Mouse (Mus musculus) mouse trophoblast stem cell (cell line): Measurements from ENCODE around the gene Cdc42bpb.

Source experiments
- in situ Hi-C, 2 experiments: fragments of 300-500 bp; cut with MseI, MboI; formaldehyde crosslinking; loops; 2 replicates in 1 of 2; 3 replicates in 1 of 2; pipeline ENCODE4 v1.15.1; 2025

Cdc42bpb gene

DNA sequence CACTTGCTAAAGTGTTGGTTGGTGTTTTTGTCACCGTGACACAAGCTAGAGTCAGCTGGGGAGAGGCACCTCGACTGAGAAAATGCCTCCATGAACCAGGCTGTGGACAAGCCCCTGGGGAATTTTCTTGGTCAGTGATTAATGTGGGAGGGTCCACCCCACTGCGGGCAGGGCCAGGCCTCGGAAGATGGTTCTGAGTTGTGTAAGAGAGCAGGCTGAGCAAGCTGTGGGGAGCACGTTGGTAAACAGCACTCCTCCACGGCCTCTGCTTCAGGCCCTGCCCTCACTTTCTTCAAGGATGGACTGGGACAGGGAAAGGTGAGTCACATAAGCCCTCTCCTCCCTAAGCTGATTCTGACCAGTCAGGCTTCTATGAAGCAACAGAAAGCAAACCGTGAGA, 36.8 kb downstream of the Cdc42bpb start:
- in situ Hi-C loops: no loop called here

DNA sequence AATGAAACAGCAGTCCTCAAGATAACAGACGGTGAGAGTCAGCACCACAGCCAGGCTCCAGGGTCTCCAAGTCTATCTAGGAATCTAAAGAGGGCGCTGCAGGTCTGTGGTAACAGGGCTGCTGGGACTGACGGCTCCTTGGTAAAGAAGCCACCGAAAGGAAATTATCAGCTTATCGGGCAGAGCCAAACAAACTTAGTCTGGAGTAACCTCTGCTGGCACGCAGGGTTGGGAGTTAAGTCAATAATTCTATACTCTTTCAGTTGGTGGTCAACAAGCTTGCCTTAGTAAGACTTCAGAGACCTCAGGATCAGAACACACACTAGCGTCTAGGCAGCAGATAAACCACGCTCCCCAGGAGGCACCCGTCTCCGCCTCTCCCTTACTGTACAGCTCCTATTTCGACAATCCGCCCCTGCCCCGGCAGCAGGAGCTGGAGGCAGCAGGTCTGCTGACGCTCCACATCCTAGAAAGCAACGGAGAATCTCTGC, 39.6 kb downstream of the Cdc42bpb start:
- in situ Hi-C loops: no loop called here

DNA sequence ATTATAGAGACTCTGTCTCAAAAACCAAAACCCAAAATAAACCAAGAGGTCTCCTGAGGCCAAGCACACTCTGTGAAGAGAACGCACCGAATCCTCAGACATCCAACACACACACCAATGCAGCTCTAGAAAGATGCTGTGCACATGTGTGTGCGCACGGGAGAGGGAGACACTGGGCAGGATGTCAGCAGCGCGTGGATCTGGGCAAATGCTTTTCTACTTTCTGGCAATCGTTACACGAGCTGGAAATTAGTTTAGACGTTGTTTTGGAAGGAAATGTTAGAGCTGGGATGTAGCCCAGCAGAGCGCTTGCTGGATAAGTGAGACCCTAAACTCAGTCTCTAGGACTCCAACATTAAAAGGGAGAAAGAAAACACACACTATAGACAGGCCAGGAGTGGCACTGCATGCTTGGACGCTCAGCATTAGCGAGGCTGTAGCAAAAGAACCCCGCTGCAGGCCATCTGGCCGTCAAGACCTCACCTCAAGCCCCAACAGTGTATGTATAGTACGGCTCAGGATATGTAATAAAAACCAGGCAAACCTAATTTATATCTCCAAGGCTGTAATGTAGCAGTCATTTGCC, 44.4 kb downstream of the Cdc42bpb start:
- in situ Hi-C loops: no loop called here

DNA sequence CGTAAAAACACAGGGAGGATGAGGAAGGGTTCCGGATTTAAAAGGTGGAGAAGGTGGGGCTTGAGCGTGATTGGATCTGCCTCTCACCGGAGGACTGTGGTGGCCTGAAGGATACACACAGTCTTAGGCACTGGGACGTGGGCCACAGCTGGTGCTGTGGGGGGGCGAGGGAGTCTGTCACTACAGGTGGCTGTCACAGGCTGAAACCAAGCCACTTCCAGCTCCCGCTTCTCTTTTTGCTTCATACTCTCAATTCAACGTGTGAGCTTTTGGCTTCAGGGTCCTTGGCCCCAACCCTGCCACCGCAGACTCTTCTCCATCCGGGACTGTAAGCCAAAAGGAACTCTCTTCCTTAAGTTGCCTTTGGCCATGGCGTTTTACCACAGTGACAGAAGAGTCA, 45.1 kb downstream of the Cdc42bpb start:
- in situ Hi-C loops: no loop called here

DNA sequence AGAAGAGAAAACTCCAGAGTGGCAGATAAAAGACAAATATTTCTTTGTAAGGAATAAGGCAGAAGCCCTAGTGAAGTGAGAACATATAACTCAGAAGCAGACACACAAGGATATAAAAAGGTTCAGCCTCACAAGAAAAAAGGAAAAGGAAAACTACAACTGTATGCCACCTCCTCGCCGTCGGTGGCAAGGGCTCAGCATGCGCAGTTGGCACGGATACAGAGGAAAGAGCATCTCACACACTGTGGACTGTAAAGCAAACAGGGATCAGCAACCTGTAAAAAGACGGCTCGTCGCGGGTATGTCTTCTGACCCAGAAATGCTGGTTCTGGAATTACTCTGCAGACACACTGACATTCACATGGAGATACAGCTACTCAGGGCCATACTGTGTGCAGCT, 45.9 kb downstream of the Cdc42bpb start:
- in situ Hi-C loops: no loop called here

DNA sequence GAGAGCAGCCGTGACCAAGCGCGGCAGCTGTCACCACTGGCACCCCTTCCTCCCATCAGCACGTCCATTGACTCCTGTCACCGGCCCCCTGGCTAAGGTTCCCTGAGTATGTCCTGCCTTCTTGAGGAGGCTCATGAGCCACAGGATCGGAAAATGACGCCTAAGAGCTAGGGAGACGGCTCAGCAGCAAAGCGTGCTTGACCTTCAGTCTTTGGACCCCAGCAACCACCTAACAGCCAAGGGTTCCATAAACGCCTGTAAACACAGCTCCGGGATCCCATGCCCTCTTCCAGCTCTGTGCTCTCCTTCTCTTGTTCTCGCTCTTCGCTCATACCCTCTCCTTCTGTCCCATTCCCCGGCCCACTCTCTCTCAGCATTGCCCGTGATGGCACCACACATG, 48.2 kb downstream of the Cdc42bpb start:
- in situ Hi-C loops: no loop called here

DNA sequence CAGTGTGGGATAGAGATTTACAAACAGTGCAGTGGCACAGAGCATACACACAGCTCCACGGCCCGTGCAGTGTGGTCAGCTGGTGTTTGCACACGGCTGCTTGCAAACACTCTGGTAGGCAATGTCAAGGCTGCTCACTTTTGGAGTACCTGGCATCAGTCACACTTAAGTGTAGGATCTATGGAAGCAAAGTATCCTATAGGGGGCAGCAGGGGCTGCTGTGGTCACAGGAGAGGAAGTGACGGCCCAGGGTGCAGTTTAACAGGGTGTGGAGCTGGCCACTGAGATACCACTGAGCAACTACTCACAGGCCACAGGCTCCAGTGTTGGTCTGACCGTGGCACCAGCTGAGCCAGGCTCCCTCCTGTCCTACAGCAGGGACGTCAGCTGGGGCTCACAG, 49.2 kb downstream of the Cdc42bpb start:
- in situ Hi-C loops: no loop called here

DNA sequence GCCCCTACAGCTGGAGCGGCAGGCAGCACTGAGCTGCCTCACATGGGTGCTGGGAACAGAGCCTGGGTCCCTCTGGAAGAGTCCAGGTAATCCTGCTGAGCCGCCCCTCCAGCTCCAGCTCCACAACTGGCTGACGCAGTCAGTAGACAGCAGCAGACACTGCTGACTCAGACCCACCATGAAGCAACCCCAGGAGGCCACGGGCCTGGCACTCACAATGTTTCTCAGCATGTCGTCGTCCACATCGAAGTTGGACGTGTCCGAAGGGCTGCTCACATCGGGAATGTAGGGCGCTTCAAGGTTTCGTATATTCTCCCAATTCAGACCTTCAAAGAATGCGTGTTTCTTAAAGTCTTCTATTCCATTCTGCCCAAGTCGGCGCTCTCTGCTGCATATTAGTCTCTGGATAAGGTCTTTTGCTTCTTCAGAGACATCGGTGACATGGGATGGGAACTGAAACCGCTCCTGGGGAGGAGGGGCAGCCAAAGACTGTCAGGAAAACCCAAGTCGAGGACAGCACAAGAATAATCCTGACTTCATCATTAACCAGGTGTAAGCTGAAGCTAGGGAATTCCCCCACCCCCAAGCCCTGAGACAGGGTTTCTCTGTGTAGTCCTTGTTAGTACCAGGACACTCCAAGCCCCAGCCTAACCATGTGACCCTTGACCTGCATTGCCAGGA, 51.6 kb downstream of the Cdc42bpb start:
- in situ Hi-C loops: no loop called here

DNA sequence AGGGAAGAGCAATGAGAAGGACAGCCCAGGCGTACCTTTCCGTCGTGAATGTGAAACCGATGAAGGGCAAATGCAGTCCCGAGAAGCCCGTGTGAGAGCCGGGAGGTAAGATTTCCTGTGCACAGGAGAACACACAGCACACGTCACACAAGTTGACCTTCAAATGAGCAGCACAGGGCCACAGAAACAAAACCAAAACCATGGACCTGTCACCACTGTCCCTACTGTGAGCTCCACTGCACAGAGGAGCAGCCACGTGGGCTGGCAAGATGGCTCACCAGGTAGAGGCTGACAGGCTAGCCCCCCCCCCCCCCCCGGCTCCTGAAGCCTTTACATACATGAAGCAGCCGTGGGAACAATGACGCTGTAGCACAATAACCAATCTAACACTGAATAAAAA, 52.6 kb downstream of the Cdc42bpb start:
- in situ Hi-C loops: no loop called here

DNA sequence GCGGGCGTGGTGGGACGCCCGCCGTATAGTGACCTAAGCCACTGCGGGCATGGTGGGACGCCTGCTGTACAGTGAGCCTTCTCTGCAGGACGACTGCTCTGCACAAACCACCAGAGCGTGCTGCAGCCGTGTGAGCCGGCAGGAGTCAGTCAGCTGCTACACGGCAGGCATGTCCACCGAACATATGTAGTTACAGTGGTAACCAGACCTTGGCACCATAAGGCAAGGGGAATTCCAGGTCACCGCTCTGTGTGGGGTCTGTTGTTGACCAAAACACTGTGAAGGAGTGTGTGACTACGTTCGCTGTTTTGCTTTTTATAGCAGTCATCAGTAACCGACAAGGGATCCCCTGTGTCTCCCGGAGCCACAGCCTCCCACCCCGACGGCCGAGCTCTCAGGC, 53.0 kb downstream of the Cdc42bpb start:
- in situ Hi-C loops: no loop called here

DNA sequence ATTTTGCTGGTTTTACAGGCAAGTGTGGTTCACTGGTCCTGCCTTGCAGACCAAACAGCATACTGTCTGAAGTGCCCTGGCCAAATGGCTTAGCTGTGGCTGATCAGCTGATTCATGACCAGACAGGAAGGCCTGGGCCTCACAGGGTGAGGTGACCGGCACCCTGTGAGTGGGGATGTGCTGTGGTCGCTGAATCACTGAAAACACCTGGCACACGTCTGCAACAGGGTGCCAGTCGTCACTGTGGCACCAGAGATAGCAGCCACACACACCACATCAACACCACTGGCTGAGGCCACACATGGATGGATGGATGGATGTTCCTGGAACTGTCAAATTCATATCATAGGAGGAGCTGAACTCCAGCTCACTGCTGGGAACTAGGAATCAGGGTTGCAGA, 54.1 kb downstream of the Cdc42bpb start:
- in situ Hi-C loops: no loop called here

DNA sequence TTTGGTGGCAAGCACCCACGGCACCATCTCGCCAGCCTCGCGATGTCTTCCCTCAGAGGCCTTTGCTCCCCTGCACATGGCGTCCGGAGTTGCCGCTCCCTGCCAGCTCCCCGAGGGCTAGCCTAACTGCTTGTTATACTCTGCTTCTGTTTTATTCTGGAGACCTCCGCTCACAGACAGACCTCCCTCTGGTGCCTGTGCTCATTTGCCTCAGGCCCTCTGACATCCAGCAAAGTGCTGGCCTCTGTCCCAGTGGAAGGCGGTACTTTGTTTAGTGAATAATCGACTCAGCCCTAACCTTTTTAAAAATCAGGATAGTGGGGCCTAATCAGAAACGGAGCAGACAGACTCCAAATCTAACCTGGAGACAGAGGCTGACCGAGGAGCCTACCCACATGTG, 55.7 kb downstream of the Cdc42bpb start:
- in situ Hi-C loops: no loop called here

DNA sequence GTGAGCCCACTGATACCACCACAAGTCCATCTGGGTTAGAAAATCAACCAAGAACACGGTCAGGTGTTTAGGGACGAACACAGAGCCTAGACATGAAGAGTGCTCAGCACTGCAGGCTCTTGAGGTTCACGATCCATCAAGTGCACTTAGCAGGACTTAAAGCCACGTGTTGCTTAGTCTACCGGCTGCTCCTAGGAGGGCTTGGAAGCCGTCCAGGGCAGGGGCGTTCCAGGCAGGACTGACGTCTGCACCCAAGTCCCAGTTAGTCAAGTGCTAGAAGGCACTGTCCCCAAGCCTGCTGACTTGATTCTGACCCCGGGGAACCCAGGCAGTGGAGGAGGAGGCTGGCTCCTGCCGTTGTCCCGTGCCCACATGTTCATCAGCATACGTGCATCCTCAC, 57.0 kb downstream of the Cdc42bpb start:
- in situ Hi-C loops: no loop called here

DNA sequence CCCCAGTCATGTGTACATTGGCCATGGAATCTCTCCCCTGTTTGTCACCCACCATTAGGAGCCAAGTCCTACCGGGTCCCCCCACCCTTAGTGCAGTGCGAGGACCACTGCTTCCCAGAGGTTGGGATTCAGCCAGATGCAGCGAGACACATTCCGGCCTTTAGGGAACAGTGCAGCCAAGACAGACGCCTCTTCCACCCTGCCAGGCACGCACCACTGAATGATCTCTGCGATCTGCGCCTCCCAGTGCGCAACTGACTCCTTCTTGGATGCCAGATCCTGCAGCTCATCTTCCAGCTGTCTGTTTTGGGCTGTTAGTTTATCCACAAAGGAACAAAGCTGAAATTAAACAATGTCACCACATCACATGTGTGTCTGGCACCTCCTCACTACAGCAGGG, 59.8 kb downstream of the Cdc42bpb start:
- in situ Hi-C loops: no loop called here

DNA sequence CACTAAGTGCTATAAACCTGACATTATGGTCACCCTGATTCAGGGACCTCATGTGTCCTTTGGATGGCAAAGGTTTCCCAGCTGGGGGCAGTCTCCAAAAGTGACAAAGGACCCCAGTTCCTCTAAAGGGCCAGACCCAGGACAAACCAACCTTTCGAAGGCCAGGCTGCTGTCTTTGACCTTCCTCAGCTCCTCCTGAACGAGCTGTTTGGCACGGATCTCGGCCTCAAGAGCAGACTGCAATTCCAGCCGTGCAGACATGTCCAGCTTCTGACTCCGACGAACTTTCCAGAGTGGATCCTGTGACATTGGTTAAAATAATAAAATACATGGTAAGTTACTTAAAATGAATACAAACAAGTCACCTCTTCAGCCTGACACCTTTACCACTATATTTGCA, 63.2 kb downstream of the Cdc42bpb start:
- in situ Hi-C loops: no loop called here

DNA sequence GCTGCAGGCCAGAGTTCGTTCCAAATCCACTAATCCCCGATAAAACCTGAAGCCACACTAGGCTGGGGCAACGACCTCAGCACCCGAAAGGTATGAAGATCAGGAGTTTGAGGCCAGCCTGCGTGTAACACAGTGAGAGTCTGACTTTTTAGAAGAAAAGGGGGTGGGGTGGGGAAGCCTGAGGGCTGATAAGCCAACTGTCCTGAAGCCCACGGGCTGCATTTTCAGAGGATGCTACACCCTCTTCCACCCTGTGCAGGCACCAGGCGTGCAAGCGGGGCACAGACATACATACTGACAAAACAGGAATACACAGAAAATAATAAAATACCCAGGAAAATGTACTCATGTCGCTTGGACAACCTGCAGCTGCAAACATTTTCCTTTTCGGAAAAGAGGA, 65.7 kb downstream of the Cdc42bpb start:
- in situ Hi-C loops: no loop called here

DNA sequence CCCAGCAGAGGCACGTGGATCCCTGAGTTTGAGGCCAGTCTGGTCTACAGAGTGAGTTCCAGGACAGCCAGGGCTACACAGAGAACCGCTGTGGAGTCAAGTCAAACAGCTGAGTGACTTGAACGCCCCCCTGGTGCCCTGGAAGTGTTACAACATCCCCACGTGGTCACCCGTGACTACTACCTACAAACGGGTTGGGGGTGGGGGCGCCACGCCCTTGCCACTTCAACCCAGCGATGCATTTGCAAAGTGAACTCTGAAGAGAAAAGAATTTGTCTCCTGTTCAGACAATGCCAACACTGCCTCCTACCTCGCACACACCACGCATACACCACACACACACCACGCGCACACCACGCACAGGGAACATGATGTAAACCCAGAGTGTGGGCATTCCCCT, 67.6 kb downstream of the Cdc42bpb start:
- in situ Hi-C loops: no loop called here

DNA sequence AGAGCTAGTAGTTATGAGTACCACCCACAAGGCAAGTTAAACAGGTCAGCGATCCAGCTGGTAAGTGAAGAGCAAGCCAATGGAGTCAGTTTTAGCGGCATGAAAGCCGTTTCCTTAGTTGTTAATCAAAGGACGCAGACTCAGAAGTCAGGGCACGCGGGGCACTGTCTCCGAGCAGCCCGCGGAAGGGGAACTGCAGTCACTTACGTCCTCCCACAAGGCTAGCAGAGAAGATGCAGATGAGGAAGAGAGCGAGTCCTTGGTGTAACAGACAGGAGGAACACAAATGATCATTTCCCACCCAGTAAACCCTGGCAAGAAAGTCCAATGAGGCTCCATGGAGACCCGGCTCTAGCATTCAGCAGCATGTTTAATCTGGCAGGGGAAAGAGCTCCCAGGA, 68.3 kb downstream of the Cdc42bpb start:
- in situ Hi-C loops: no loop called here

DNA sequence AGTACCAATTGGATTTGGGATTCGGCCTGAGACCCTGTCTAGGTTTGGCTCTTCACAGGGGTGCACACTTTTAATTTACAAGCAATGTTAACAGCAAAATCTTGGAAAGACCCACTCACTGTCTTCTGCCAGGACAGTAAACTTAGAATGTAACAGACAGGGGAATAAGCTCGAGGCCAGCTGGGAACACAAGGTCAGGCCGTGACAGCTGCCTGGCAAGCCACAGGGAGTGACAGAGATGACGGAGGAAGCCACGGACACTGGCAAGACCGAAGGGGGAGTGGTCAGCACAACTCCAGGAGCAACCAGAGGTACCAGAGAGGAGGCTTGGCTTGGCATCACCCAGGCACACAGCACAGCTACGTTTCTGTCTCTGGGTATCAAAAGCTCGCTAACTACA, 70.7 kb downstream of the Cdc42bpb start:
- in situ Hi-C loops: no loop called here

DNA sequence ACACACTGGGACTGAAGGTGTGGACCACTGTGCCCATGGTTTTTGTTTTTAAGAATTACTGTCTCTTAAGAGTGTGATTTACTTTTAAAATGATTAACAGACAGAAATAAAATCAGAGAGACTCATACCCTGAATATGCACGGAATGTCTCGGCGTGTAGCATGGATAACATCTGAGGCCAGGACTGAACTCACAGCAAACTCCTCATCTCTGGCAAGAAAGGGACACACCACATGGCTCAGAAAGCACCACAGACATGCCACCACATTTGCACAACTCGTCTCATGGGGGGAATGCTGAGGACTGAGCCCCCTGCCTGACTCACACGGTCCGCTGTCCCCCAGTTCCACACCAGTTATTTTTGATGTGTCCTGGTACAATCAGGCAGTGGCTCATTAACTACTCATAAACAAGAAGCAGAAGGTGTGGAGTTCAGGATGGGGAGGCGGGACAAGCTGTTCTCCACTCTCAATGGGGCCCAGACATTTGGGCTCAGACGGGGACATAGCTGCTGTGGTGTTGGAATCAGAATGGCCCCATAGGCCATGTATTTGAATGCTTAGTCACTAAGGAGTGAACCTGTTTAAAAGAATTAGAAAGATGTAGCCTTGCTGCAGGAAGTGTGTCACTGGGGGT, 73.7 kb downstream of the Cdc42bpb start:
- in situ Hi-C loops: no loop called here

DNA sequence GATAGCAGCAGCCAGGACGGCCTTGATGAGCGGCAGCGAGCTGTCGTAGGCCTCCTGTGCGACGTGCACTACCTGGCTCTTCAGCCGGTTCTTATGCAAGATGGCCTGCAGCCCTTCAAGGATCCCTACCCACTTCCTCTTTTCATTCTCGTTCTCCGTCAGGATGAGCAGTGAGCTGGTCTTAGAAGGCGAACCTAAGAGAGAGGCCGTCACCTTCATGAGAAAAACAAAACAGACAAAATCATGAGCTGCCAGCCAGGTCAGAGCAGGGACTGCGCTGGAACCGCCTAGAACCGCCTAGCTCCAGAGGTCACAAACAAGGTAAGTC, 75.5 kb downstream of the Cdc42bpb start:
- in situ Hi-C loops: no loop called here

DNA sequence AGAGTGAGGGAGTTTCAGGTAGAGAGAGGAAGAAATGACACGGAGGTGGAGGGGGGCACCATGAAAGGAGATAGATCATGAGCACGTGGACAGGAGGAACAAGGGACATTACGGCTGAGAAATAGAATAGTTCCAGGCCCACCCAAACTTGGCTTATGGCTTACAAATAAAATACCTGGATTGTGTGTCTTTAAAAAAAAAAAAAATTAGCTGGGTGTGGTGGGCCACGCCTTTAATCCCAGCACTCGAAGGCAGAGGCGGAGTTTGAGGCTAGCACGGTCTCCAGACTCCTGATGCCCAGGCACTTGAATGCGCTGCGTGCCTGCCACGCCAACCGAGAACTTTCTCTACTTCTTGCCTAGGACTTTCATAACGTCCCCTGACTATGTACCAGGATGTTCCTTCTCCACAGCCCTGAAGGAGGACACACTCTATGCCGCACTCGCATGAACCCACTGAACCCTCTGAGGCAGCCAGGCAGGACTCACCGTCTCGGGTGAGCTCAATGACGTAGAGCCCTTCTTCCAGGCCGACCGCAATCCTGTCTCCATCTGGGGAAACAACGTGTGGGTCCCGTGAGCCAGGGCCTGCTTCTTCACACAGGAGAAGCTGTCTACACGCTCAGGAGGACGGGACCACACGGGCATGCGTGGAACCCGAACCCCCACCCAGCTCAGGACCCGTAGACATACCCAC, 76.0 kb downstream of the Cdc42bpb start:
- in situ Hi-C loops: no loop called here

DNA sequence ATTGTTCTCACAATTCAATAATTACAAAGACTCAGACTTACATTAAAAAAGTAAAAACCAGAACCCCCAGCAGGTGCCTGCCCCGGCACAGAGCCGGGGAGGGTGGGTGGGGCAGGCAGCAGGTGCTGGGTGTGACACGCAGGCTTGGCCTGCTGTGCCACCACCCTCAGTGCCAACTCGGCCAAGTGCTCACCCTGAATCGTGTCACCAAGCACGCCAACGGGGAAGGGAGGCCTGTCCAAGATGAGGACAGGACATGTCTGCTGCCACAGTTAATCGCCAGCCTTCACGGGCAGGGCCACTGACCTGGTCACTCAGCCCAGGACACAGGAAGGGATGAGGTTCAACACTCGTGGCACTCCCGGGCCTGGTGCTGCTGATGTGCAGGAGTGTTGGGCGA, 84.5 kb downstream of the Cdc42bpb start:
- in situ Hi-C loops: no loop called here
